Mouse (Mus musculus): ENCODE results near the gene Macf1. TPM values are rescaled to one million over a fixed set of nuclear protein-coding genes. Genes with fewer than 3 reads are reported as not detected.

The Macf1 gene
- polyA plus RNA-seq, 1 experiment from 2014 or later: 37.1 TPM

GRCm38 (mm10) chr4:123705340-123705739 is 21.2 kb upstream of the Macf1 start:
- H3K9me3 ChIP-seq (ENCODE audit: low read length): no peaks in the 10 kb centered on the region
- no peaks in the 10 kb centered on the region for H3K4me1 ChIP-seq (ENCODE audit: insufficient read depth, low read length)
- no peak overlapping the region for H3K9ac ChIP-seq (replicated peaks; ENCODE audit: low read length)
- no peak overlapping the region for H3K4me2 ChIP-seq (replicated peaks; ENCODE audit: low read depth, low read length)
- no peak for ATAC-seq (ENCODE audit: low FRiP score, low TSS enrichment)
- 95% methylated on average over 2 of the region's 2 CpGs for WGBS
- H3K4me3 ChIP-seq (ENCODE audit: low read length): no peak overlapping the region
- H3K27me3 ChIP-seq (ENCODE audit: insufficient read depth, low read length): no peaks in the 10 kb centered on the region
- H3K36me3 ChIP-seq (ENCODE audit: insufficient read depth, low read length): no peaks in the 10 kb centered on the region
- H3K27ac ChIP-seq (ENCODE audit: low read length): no peak overlapping the region

DNA sequence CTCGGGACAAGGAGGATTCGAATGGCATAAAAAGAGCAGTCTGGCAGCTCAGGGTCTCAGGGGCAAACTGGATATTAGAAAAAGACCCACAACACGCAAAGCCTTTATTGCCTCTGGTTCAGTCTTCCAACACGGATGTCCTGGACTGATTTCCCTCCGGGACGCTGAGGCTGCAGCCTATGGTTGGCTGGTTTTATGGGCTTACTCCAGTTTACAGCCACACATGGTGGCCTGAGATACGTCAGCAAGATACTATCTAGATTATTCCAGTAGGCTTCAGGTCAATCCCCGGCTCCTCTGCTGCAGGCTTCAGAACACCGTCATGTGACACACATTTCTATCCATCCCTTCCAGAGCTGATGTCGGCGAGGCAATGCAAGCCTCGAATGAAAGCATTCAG is 9.2 kb upstream of the Macf1 start:
- no peaks in the 10 kb centered on the region for H3K9me3 ChIP-seq (ENCODE audit: low read length)
- no peak overlapping the region for H3K27ac ChIP-seq (ENCODE audit: low read length)
- no peaks in the 10 kb centered on the region for H3K4me1 ChIP-seq (ENCODE audit: insufficient read depth, low read length)
- 46% methylated on average over 12 of the region's 12 CpGs for WGBS
- H3K4me2 ChIP-seq (replicated peaks; ENCODE audit: low read depth, low read length): no peak overlapping the region
- H3K36me3 ChIP-seq (ENCODE audit: insufficient read depth, low read length): no peaks in the 10 kb centered on the region
- no peak overlapping the region for H3K4me3 ChIP-seq (ENCODE audit: low read length)
- no peaks in the 10 kb centered on the region for H3K27me3 ChIP-seq (ENCODE audit: insufficient read depth, low read length)
- no peak overlapping the region for H3K9ac ChIP-seq (replicated peaks; ENCODE audit: low read length)
- peak; percentile 63 for ATAC-seq (ENCODE audit: low FRiP score, low TSS enrichment)

- Histone ChIP-seq H3K9ac (replicated peaks; ENCODE audit: low read length) (no peak overlapping the region), H3K4me2 (replicated peaks; ENCODE audit: low read depth, low read length) (no peak overlapping the region), H3K27me3 (ENCODE audit: insufficient read depth, low read length) (no peaks in the 10 kb centered on the region), H3K4me3 (ENCODE audit: low read length) (no peak overlapping the region), H3K4me1 (ENCODE audit: insufficient read depth, low read length) (peaks cover 3% of the 10 kb centered on the region; the same call in 1 of the 2 replicates), H3K36me3 (ENCODE audit: insufficient read depth, low read length) (no peaks in the 10 kb centered on the region), H3K27ac (ENCODE audit: low read length) (no peak overlapping the region), H3K9me3 (ENCODE audit: low read length) (no peaks in the 10 kb centered on the region)
- ATAC-seq (ENCODE audit: low FRiP score, low TSS enrichment): no peak
- WGBS: 90% methylated on average over 3 of the region's 3 CpGs
Measured at GRCm38 (mm10) chr4:123692071-123692470, 7.9 kb upstream of the Macf1 start.

DNA sequence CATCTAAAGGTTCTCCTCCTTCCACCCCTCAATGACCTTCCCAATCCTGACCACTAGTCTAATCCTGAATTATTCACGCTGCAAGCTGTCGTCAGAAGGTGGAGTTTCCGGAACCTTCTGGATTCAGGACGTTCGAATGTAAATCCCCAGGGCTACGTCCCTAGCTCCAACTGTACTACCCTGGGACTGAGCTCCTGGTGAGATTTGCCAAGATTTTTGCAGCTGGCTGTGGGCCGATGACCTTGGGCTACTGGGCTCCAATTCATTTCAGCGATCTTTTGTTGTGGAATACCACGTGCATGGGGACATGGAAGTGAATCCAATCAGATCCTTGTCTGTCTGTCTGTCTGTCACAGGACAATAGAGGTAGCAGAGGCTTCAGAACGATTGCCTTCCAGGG is 6.2 kb upstream of the Macf1 start:
- Histone ChIP-seq H3K27ac (ENCODE audit: low read length) (no peak overlapping the region), H3K36me3 (ENCODE audit: insufficient read depth, low read length) (no peaks in the 10 kb centered on the region), H3K4me2 (replicated peaks; ENCODE audit: low read depth, low read length) (no peak overlapping the region), H3K27me3 (ENCODE audit: insufficient read depth, low read length) (no peaks in the 10 kb centered on the region), H3K9me3 (ENCODE audit: low read length) (no peaks in the 10 kb centered on the region), H3K4me1 (ENCODE audit: insufficient read depth, low read length) (peaks cover 11% of the 10 kb centered on the region), H3K9ac (replicated peaks; ENCODE audit: low read length) (no peak overlapping the region), H3K4me3 (ENCODE audit: low read length) (no peak overlapping the region)
- WGBS: 88% methylated on average over 10 of the region's 10 CpGs
- no peak for ATAC-seq (ENCODE audit: low FRiP score, low TSS enrichment)

DNA sequence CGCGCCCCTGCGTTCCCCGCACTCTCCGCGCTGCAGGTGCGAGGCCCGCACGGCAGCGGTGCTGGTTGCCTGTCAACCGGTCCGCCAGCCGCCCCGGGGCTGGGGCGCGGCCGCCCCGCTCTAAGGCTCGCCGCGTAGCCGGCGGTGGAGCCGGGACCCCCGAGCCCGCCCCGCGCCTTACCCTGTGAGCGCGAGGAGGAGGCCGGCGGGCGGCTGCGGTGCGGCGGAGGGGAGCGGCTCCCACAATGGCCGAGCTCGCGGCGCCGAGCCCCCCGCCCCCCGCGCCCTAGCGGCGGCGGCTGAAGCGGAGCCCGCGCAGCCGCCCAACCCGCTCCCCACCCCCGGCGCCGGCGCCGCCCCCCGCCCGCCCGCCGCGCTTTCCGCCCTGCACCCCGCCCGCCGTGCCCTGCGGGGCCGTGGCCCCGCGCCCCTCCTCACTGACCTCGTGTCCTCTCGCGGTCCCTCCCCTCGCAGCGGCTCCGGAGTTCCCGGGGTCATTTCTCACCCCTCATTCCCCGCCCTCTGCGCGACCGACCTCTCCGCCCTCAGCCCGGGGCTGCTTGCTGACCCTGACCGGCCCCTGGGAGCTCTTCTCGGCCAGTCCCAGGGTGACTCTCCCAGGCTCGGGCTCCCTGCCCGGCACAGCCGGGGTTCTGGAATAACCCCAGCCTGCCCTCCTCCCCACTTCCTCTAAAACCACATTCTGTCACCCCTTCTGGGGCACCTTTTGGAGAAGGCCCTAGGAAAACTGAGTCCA is 3.0 kb upstream of the Macf1 start:
- H3K9ac ChIP-seq (replicated peaks; ENCODE audit: low read length): peak overlapping the region; percentile 80
- no peaks in the 10 kb centered on the region for H3K27me3 ChIP-seq (ENCODE audit: insufficient read depth, low read length)
- no peaks in the 10 kb centered on the region for H3K36me3 ChIP-seq (ENCODE audit: insufficient read depth, low read length)
- no peaks in the 10 kb centered on the region for H3K9me3 ChIP-seq (ENCODE audit: low read length)
- ATAC-seq (ENCODE audit: low FRiP score, low TSS enrichment): peak; percentile 74
- peak overlapping the region; percentile 81 for H3K4me3 ChIP-seq (ENCODE audit: low read length)
- under 1% methylated on average over 61 of the region's 89 CpGs for WGBS
- H3K4me1 ChIP-seq (ENCODE audit: insufficient read depth, low read length): peaks cover 11% of the 10 kb centered on the region
- H3K4me2 ChIP-seq (replicated peaks; ENCODE audit: low read depth, low read length): peak overlapping the region; percentile 100
- H3K27ac ChIP-seq (ENCODE audit: low read length): no peak overlapping the region

DNA sequence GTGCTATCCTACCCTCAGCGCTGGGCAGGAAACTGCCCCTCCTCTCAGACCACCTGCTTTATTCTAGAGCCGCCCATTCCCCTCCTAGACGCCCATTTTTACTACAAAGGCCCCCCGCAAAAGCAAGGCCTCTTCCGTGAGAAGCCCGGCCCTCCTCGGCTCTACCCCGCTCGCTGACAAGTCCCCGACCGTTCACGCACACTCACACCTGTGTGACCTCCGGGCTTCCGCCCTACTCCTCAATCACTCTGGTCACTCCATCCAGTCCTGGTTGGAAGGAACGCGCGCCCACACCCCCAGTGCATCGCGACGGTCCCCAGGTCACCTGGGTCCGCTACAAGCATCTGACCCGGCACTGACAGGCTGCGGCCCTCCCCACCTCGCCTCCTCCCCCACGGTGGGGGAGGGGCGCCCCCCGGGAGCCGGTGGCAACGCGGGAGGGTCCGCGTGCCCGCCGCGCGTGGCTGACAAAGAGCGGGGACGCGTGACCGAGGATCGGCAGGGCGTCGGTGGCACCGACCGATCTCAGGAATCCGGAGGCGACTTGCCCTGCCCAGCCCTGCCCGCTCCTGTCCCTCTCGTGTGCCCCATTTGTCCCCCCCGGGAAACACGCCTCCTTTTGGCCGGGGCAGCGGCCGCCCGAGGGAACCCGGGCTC is 2.3 kb upstream of the Macf1 start:
- Histone ChIP-seq H3K9ac (replicated peaks; ENCODE audit: low read length) (peak overlapping the region; percentile 80), H3K27ac (ENCODE audit: low read length) (no peak overlapping the region), H3K4me3 (ENCODE audit: low read length) (peak overlapping the region; percentile 81), H3K4me2 (replicated peaks; ENCODE audit: low read depth, low read length) (peak overlapping the region; percentile 100), H3K4me1 (ENCODE audit: insufficient read depth, low read length) (peaks cover 14% of the 10 kb centered on the region), H3K36me3 (ENCODE audit: insufficient read depth, low read length) (no peaks in the 10 kb centered on the region), H3K9me3 (ENCODE audit: low read length) (no peaks in the 10 kb centered on the region), H3K27me3 (ENCODE audit: insufficient read depth, low read length) (no peaks in the 10 kb centered on the region)
- WGBS: 1% methylated on average over 55 of the region's 56 CpGs
- peak; percentile 69; the same call in 1 of the 2 replicates for ATAC-seq (ENCODE audit: low FRiP score, low TSS enrichment)

GRCm38 (mm10) chr4:123685506-123686242 is 1.5 kb upstream of the Macf1 start:
- no peak overlapping the region for H3K27ac ChIP-seq (ENCODE audit: low read length)
- H3K36me3 ChIP-seq (ENCODE audit: insufficient read depth, low read length): no peaks in the 10 kb centered on the region
- H3K4me3 ChIP-seq (ENCODE audit: low read length): peak overlapping the region; percentile 81
- no peaks in the 10 kb centered on the region for H3K27me3 ChIP-seq (ENCODE audit: insufficient read depth, low read length)
- H3K9me3 ChIP-seq (ENCODE audit: low read length): no peaks in the 10 kb centered on the region
- H3K9ac ChIP-seq (replicated peaks; ENCODE audit: low read length): no peak overlapping the region
- 59% methylated on average over 8 of the region's 8 CpGs for WGBS
- peak overlapping the region; percentile 100 for H3K4me2 ChIP-seq (replicated peaks; ENCODE audit: low read depth, low read length)
- no peak for ATAC-seq (ENCODE audit: low FRiP score, low TSS enrichment)
- peaks cover 21% of the 10 kb centered on the region for H3K4me1 ChIP-seq (ENCODE audit: insufficient read depth, low read length)

GRCm38 (mm10) chr4:123685046-123685445 is 886 bp upstream of the Macf1 start:
- no peak overlapping the region for H3K9ac ChIP-seq (replicated peaks; ENCODE audit: low read length)
- no peak overlapping the region for H3K4me2 ChIP-seq (replicated peaks; ENCODE audit: low read depth, low read length)
- no peak for ATAC-seq (ENCODE audit: low FRiP score, low TSS enrichment)
- H3K9me3 ChIP-seq (ENCODE audit: low read length): no peaks in the 10 kb centered on the region
- H3K27ac ChIP-seq (ENCODE audit: low read length): no peak overlapping the region
- WGBS: 76% methylated on average over 7 of the region's 7 CpGs
- peaks cover 24% of the 10 kb centered on the region for H3K4me1 ChIP-seq (ENCODE audit: insufficient read depth, low read length)
- H3K4me3 ChIP-seq (ENCODE audit: low read length): no peak overlapping the region
- no peaks in the 10 kb centered on the region for H3K27me3 ChIP-seq (ENCODE audit: insufficient read depth, low read length)
- no peaks in the 10 kb centered on the region for H3K36me3 ChIP-seq (ENCODE audit: insufficient read depth, low read length)

- 54% methylated on average over 8 of the region's 8 CpGs for WGBS
- Histone ChIP-seq H3K4me2 (replicated peaks; ENCODE audit: low read depth, low read length) (no peak overlapping the region), H3K36me3 (ENCODE audit: insufficient read depth, low read length) (no peaks in the 10 kb centered on the region), H3K9me3 (ENCODE audit: low read length) (no peaks in the 10 kb centered on the region), H3K27ac (ENCODE audit: low read length) (no peak overlapping the region), H3K9ac (replicated peaks; ENCODE audit: low read length) (no peak overlapping the region), H3K4me1 (ENCODE audit: insufficient read depth, low read length) (peaks cover 24% of the 10 kb centered on the region), H3K4me3 (ENCODE audit: low read length) (no peak overlapping the region), H3K27me3 (ENCODE audit: insufficient read depth, low read length) (no peaks in the 10 kb centered on the region)
- ATAC-seq (ENCODE audit: low FRiP score, low TSS enrichment): no peak
Measured at GRCm38 (mm10) chr4:123682291-123682690, 1.9 kb downstream of the Macf1 start.

All from kidney, embryonic 16.5 days (tissue).